Mouse (Mus musculus) embryonic stem cell, embryonic (primary cell): ENCODE data around the gene Fam129c.

Source experiments
- CTCF ChIA-PET, 4 experiments: fragments of 300-600 bp in 2 of 4; fragments of 350-600 bp in 2 of 4; sonication (Branson Sonifier 250); formaldehyde crosslinking; loops; one replicate each; lab custom pipeline; 2022; ENCODE audit warnings: inconsistent platforms in 2 of 4; lab: Charles Lee
- POLR2A ChIA-PET, 4 experiments: fragments of 300-600 bp in 2 of 4; fragments of 350-600 bp in 2 of 4; sonication (Branson Sonifier 250); formaldehyde crosslinking; loops; one replicate each; lab custom pipeline; 2022; ENCODE audit warnings: antibody characterized with exemption in 4 of 4, inconsistent platforms in 1 of 4; lab: Charles Lee

Gene Fam129c

DNA sequence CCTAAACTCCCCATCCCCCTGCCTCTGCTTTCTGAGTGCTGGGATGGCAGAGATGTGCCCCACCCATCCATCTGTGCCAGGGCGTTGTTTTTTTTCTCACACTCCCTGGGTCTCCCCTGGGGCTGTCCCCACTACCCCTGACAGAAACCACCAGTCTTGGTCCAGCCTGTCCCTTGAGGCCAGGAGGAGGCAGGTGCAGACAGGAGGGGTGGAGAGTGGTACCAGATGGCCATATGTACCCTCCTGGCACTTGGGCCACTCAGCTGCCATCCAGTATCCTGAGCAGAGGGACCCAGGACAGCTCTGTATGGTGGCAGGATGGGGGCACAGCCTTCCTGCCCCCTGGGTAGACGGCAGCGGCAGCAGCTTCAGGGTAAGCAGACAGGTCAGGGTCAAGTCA lies at the start of gene Fam129c:
TSS of gene Fam129c (plus strand) at position 198 of the 400 bp plus-strand sequence.
- ChIA-PET POLR2A (interaction anchor here in 2 of 4 experiments (1.0 to 3.9 kb wide), 4 partner anchors 14 to 39 kb away, joined by 5 to 17 read pairs (median 12); partner anchors contain the start of genes Colgalt1 (in 1 of the 2) and Tmem221 (in 1 of the 2)), CTCF (interaction anchor here in 3 of 4 experiments (0.6 to 3.3 kb wide), 3 partner anchors 34 to 896 kb away, joined by 5 to 37 read pairs (median 9); no protein-coding TSS in a partner anchor)

DNA sequence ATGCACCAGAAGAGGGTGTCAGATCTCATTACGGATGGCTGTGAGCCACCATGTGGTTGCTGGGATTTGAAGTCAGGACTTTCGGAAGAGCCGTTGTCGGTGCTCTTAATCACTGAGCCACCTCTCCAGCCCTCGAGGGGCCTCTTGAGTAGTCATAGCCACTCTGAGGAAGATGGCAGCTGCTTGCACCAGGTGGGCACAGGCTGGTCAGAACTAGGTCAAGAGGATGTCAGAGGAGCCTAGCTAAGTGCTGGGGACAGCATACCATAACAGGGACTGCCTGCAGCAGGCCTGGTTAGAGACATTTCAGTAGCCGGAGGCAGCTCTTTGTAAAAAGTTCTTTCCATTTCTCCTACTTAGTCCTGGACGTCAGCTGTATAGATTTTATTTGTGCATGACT lies 46.7 kb upstream of the Fam129c start:
- ChIA-PET POLR2A (interaction anchor here in 2 of 4 experiments (0.6 to 1.5 kb wide), 6 partner anchors 8 to 21 kb away, joined by 3 to 9 read pairs (median 4); partner anchors contain the start of genes Tmem221 (in 2 of the 2) and Slc27a1 (in 1 of the 2)), CTCF (interaction anchor here in 3 of 4 experiments (0.6 to 1.1 kb wide), 4 partner anchors 12 to 149 kb away, joined by 3 to 7 read pairs (median 3); partner anchors contain the start of gene Colgalt1 (in 1 of the 3))

DNA sequence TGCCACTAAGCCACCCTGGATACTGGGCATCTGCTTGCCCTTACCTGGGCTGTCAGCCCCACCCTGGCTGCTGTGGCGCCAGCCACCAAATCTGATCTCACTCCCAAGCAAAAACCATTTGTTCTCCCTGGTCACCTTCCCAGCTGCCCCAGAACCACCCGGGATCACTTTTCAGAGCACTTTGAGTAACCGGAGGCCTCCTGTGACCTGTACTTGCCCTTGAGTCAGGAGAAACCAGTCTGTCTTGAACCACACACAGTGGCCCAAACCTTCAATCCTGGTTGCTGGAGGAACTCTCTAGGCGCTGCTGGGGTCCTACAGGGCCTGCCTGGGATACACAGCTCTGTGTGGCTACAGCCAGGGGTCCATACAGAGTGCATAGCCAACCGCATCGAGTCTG lies 44.7 kb upstream of the Fam129c start:
- POLR2A ChIA-PET = interaction anchor here in 2 of 4 experiments (0.6 to 5.2 kb wide), 8 partner anchors 9 to 745 kb away, joined by 3 to 25 read pairs (median 4); partner anchors contain the start of genes Slc27a1 (in 2 of the 2) and Mvb12a (in 1 of the 2)
- CTCF ChIA-PET = interaction anchor here in 2 of 4 experiments (0.5 to 1.7 kb wide), 2 partner anchors 58 to 77 kb away, joined by 6 to 7 read pairs; no protein-coding TSS in a partner anchor

DNA sequence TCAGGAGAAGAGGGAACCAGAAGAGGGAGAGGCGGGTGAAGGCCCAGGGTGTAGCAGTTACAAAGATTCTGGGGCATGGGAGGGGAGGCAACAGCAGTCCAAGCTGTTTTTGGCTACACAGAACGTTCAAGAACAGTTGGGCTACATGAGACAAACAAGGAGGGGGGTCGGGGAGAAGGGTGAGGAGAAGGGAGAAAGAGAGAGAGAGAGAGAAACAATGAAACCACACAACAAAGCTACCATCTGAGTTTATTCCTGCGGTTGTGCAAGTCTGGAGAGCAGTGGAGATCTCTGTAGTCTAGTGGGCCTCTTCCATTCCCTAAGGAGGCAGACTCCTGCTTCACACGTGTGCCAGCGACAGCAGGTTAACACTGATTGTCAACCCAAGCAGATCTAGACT lies 43.4 kb upstream of the Fam129c start:
- POLR2A ChIA-PET = interaction anchor here in 3 of 4 experiments (0.8 to 5.2 kb wide), 12 partner anchors 11 to 122 kb away, joined by 3 to 25 read pairs (median 3); partner anchors contain the start of genes Jak3 (in 1 of the 3), Mvb12a (in 1 of the 3) and Slc27a1 (in 1 of the 3)
- CTCF ChIA-PET = interaction anchor here in 2 of 4 experiments (1.0 to 1.7 kb wide), 4 partner anchors 11 to 75 kb away, joined by 3 to 15 read pairs (median 5); partner anchors contain the start of gene Mvb12a (in 1 of the 2)

DNA sequence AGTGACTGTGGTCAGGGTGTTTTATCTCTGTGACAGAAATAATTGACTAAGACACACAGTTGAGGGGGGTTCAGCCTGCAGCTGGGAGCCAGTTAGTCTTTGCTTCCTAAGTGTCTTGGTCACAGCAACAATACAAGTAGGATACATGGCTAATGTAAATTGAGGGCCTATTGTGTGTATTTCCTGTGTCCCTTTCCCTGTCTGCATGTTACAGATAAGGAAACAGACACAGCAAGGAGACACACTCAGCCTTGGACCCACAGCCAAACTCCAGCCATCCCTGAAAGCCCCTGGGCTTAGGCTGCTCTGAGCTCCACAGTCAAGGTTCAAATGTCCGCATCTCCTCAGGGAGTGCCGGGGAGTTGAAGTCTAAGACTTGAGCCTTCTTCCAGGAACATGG lies 42.8 kb upstream of the Fam129c start:
- CTCF ChIA-PET = interaction anchor here in 3 of 4 experiments (1.0 to 1.6 kb wide), 4 partner anchors 36 to 177 kb away, joined by 3 to 15 read pairs (median 4); no protein-coding TSS in a partner anchor
- POLR2A ChIA-PET = interaction anchor here in 2 of 4 experiments (0.9 to 5.2 kb wide), 7 partner anchors 12 to 121 kb away, joined by 3 to 25 read pairs (median 4); partner anchors contain the start of genes Ccdc194 (in 1 of the 2), Jak3 (in 1 of the 2), Mvb12a (in 1 of the 2) and Slc27a1 (in 1 of the 2)

DNA sequence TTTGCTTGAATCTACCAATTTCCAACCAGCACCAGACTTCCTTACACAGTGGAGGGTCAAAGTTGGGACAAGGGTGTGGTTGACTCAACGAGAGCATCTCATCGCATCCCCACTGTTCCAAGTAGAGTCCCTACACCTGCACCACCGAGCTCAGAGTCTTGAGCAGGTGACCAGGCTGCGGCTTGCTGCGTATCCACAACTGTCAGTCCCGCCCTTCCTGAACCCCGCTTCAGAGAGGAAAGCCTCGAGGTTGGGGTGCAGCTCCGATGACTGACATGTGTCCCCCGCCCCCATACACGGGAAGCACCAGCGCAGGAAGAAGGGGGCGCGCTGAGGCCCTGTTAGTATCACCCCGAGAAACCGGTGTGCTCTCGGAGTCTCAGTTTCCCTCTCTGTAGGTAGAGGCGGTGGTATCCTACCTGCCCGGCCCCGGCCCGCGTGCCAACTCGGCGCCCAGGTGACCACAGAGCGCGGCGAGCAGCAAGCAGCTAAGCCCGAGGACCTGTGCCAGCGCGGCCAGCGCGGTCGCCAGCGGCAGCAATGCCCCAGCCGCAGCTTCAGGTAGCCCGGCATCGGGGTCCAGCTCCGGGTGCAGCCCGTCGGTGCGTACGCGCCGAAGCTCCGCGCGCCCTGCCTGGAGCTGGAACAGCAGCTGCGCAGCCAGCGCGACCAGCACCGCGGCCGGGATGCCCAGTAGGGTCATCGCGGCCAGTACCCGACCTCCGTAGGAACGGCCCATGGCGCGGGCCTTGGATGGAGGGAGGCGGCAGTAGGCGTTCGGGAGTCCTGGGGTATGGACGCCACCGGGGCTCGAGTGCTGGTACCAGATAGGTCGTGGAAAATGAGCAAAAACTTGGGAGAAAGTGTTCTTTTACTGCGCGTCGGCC lies 39.1 kb upstream of the Fam129c start, which contains the start of gene Tmem221:
TSS of gene Tmem221 (minus strand) at position 801 of the 887 bp plus-strand sequence.
- POLR2A ChIA-PET = interaction anchor here (0.5 to 3.3 kb wide), 70 partner anchors 8 to 719 kb away, joined by 3 to 66 read pairs (median 4); partner anchors contain the start of genes Colgalt1 (in 3 of the 4), Mvb12a (in 3 of the 4), Pgls (in 3 of the 4) and Slc27a1 (in 2 of the 4)
- CTCF ChIA-PET = interaction anchor here (0.6 to 2.4 kb wide), 43 partner anchors 10 to 713 kb away, joined by 3 to 34 read pairs (median 4); partner anchors contain the start of genes Slc27a1 (in 2 of the 4), Abhd8 (in 1 of the 4), Colgalt1 (in 1 of the 4) and Fcho1 (in 1 of the 4)

DNA sequence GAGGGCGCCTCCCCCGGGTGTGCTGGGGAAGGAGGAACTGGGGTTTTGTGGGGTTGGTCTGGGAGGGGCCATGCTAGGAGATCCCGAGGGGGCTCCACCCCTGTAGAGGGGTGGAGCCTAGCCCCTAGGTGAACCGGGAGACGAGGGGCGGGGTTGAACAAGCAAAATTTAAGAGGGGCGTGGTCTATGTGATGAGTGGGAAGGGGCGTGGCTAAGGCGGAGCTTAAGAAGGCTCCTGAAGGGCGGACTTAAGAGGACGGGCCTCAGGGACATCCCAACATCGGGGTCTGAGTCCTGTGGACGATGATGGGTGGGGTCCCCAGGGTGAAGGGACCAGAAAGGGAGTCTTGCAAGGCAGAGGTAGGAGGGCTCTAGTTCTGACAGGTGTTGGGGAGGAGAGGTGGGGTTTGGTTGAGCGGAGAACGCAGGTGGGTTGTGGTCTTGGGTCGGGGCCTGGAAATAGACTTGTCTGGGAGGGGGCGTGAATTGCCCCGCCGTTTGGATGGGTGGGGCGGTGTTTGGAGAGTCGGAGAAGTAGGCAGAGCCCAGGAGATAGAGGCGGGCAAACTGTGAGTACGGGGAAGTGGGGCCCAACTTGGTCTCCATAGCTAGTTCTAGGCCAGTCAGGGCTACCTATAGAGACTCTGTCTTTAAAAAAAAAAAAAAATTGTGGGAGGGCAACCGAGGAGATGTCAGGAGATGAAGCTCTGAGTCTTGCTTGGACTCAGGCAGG lies 38.3 kb upstream of the Fam129c start:
- CTCF ChIA-PET = interaction anchor here (0.6 to 2.4 kb wide), 52 partner anchors 10 to 714 kb away, joined by 3 to 34 read pairs (median 4); partner anchors contain the start of genes Slc27a1 (in 2 of the 4), Abhd8 (in 1 of the 4), Colgalt1 (in 1 of the 4) and Fcho1 (in 1 of the 4)
- POLR2A ChIA-PET = interaction anchor here (0.5 to 3.3 kb wide), 79 partner anchors 9 to 720 kb away, joined by 3 to 66 read pairs (median 4); partner anchors contain the start of genes Colgalt1 (in 3 of the 4), Mvb12a (in 3 of the 4), Pgls (in 3 of the 4) and Slc27a1 (in 2 of the 4)

DNA sequence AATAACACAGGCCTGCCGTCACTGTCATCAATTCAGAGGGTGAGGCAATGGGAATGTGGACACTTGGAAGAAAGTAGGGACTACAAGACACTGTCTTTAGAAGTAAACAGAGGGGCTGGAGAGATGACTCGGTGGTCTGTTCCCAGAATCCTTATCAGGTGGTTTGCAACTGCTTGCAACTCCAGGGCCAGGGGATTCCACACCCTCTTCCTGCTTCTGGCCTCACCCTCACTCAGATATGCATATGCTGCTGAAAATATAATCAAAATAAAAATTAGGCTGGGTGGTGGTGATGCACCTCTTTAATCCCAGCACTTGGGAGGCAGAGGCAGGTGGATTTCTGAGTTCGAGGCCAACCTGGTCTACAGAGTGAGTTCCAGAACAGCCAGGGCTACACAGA lies 37.4 kb upstream of the Fam129c start:
- ChIA-PET CTCF (interaction anchor here (0.6 to 4.0 kb wide), 11 partner anchors 10 to 679 kb away, joined by 3 to 40 read pairs (median 6); partner anchors contain the start of genes Colgalt1 (in 1 of the 4), Fcho1 (in 1 of the 4), Pgls (in 1 of the 4) and Slc27a1 (in 1 of the 4)), POLR2A (interaction anchor here in 2 of 4 experiments (0.6 to 3.3 kb wide), 16 partner anchors 9 to 219 kb away, joined by 3 to 66 read pairs (median 9); partner anchors contain the start of genes Slc27a1 (in 2 of the 2), Babam1 (in 1 of the 2), Colgalt1 (in 1 of the 2) and Fam129c (in 1 of the 2))

DNA sequence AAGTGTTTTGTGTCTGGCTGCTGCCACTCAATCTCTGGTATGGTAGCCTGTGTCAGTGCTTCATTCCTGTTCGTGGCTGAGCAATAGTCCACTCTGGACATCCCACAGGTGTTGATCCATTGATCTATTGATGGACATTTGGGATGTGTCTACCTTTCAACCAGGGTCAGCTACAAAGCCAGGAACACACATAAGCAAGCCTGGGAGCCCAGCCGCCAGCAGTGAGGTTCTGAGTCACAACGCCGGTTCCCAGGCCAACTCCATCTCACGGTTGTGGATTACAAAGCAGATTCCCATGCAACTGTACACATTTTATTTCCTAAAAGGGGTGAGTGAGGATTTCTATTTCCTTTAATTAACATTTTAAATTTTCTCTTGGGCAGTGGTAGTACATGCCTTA lies 36.7 kb upstream of the Fam129c start:
- ChIA-PET CTCF (interaction anchor here (0.6 to 4.0 kb wide), 41 partner anchors 9 to 679 kb away, joined by 3 to 40 read pairs (median 4); partner anchors contain the start of genes Fcho1 (in 2 of the 4), Mvb12a (in 2 of the 4), Pgls (in 2 of the 4) and Colgalt1 (in 1 of the 4)), POLR2A (interaction anchor here in 3 of 4 experiments (0.9 to 3.3 kb wide), 14 partner anchors 9 to 107 kb away, joined by 3 to 35 read pairs (median 6); partner anchors contain the start of gene Slc27a1 (in 1 of the 3))

DNA sequence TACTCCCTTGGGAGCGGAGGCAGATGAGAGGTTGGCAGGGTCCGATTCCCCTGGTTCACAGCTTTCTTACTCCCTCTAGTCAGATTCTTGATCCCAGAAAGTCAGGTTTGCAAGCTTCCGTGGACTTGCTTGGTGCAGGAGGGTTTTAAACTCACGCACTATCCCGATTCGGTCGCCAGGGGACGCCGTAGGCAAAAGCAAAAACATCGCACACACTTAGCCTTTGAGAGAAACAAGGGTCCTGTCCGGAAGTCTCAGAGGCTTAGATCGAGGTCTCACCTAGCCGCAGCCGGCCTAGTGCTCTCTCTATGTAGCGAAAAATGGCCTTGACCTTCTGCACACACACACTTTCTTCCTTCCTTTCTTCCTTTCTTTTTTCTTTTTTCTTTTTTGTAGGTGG lies 36.0 kb upstream of the Fam129c start:
- CTCF ChIA-PET = interaction anchor here (0.6 to 4.0 kb wide), 45 partner anchors 8 to 696 kb away, joined by 3 to 40 read pairs (median 4); partner anchors contain the start of genes Mvb12a (in 2 of the 4), Pgls (in 2 of the 4), Colgalt1 (in 1 of the 4) and Fcho1 (in 1 of the 4)
- POLR2A ChIA-PET = interaction anchor here in 3 of 4 experiments (0.8 to 2.3 kb wide), 12 partner anchors 9 to 110 kb away, joined by 3 to 12 read pairs (median 4); partner anchors contain the start of gene Unc13a (in 1 of the 3)

DNA sequence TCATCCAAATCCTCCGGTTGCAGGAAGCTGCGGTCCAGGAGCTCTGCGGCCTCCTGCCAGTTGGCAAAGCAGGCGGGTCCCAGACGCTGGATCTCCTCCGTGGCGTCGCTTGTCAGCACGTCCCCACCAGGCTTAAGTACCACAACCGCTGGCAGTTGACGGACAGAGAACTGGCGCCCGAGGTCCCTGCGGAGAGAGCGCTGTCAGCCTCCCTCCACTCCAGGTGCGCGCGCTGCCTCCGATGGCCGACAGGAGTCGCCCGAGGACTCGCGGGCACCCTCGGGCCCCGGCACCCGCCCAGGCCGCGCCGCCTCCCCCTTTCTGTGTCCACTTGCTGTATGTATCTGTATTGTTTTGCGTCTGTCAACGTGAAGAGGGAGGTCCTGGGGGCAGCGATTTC lies 34.7 kb upstream of the Fam129c start:
- POLR2A ChIA-PET = interaction anchor here in 3 of 4 experiments (0.6 to 2.3 kb wide), 12 partner anchors 8 to 123 kb away, joined by 3 to 10 read pairs (median 4); partner anchors contain the start of gene Mvb12a (in 2 of the 3)
- CTCF ChIA-PET = interaction anchor here (0.6 to 4.0 kb wide), 37 partner anchors 10 to 169 kb away, joined by 3 to 40 read pairs (median 4); partner anchors contain the start of genes Pgls (in 2 of the 4), Fcho1 (in 1 of the 4) and Mvb12a (in 1 of the 4)

DNA sequence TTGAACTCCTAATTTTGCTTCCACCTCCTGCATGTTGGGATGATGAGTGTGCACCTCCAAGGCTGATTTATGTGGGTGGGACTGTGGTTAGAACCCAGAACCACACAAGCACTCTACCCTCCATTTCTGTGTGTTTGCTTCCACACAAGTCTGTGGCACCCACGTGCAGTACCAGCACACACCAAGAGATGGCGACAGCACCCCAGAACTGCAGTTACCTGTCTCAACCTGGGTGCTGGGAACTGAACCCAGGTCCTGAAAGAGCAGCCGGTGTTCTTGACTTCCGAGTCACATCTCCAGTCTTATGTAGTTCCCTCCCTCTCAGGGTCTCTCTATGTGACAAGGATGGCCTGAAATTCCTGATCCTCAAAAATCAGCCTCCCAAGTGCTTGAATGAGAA lies 33.5 kb upstream of the Fam129c start:
- POLR2A ChIA-PET = interaction anchor here in 2 of 4 experiments (1.0 to 2.6 kb wide), 7 partner anchors 26 to 68 kb away, joined by 3 to 7 read pairs (median 4); no protein-coding TSS in a partner anchor
- CTCF ChIA-PET = interaction anchor here in 3 of 4 experiments (0.5 to 4.0 kb wide), 6 partner anchors 16 to 102 kb away, joined by 3 to 40 read pairs (median 13); partner anchors contain the start of gene Pgls (in 1 of the 3)

DNA sequence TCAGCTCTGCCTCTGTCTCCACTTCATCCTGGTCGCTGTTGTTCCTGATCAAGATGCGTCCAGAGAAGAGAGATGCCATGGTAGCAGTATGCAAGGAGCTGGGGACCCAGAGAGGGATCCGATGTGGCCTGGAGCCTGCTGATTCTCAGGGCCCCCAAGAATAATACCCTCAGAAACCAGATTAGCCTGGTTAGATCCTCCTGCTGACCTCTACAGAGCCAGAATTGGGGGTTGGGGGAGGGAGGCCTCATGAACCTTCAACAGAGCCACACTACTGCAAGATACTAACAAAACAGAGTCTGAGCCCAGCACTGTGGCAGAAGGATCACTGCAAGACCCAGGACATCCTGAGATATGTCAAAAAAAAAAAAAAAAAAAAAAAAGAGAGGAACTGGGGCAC lies 30.9 kb upstream of the Fam129c start, which contains the start of gene Nxnl1:
TSS of gene Nxnl1 (minus strand) at position 101 of the 400 bp plus-strand sequence.
- CTCF ChIA-PET = interaction anchor here in 3 of 4 experiments (1.1 to 2.2 kb wide), 4 partner anchors 30 to 99 kb away, joined by 3 to 4 read pairs (median 4); no protein-coding TSS in a partner anchor
- POLR2A ChIA-PET = interaction anchor here in 1 of 4 experiments (0.9 to 2.6 kb wide), 4 partner anchors 14 to 99 kb away, joined by 3 to 7 read pairs (median 5); no protein-coding TSS in a partner anchor

DNA sequence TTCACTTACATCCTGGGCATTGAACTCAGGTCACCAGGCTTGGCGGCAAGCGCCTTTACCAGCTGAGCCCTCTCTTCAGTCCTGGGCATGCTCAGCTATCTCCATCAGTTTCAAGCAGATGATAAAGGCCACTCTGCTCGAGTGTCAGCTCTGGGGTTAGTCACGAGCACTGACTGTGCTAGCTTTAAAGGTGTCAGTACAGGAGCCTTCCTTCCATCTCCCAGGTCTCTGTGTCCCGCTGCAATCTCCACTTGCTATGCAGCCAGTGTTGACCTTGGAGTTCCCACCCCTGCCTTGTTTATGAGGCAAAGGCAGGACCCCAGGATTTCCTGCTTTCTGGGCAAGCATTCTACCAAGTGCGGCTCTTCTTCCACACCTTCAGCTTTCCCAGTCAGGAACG lies 29.9 kb upstream of the Fam129c start:
- ChIA-PET POLR2A (interaction anchor here (0.6 to 4.7 kb wide), 17 partner anchors 12 to 110 kb away, joined by 3 to 104 read pairs (median 34); partner anchors contain the start of genes Colgalt1 (in 2 of the 4), Pgls (in 2 of the 4), Jak3 (in 1 of the 4) and Unc13a (in 1 of the 4)), CTCF (interaction anchor here in 3 of 4 experiments (0.5 to 3.7 kb wide), 10 partner anchors 10 to 98 kb away, joined by 3 to 40 read pairs (median 4); partner anchors contain the start of gene Mvb12a (in 1 of the 3))
